Mouse (Mus musculus) hindbrain, embryonic 10.5 days (tissue): Measurements from ENCODE around the gene Dolk. TPM values are rescaled to one million over a fixed set of nuclear protein-coding genes. Genes with fewer than 3 reads are reported as not detected.
A peak's percentile ranks its signal among the peaks of the same experiment; 100 is the strongest.

Source experiments
- DNase-seq: peaks from one replicate; pipeline ENCODE4 v3.0.0-alpha.2; 2017; ENCODE audit warnings: low spot score
- H3K27ac ChIP-seq: fragments of 300-500 bp; sonication (generic); 2 replicates; pipeline ENCODE4 v1.5.1; 2016; ENCODE audit warnings: mild to moderate bottlenecking, moderate library complexity
- H3K27me3 ChIP-seq: fragments of 300-500 bp; sonication (generic); 2 replicates; pipeline ENCODE4 v1.6.1; 2016; ENCODE audit warnings: mild to moderate bottlenecking; ENCODE audit not compliant: poor library complexity, insufficient read depth, severe bottlenecking
- H3K36me3 ChIP-seq: fragments of 300-500 bp; sonication (generic); 2 replicates; pipeline ENCODE4 v1.6.1; 2016; ENCODE audit warnings: mild to moderate bottlenecking, moderate library complexity
- H3K4me1 ChIP-seq: fragments of 300-500 bp; sonication (generic); replicated peaks from 2 replicates; pipeline ENCODE4 v1.6.1; 2016; ENCODE audit warnings: mild to moderate bottlenecking
- H3K4me3 ChIP-seq: fragments of 300-500 bp; sonication (generic); 2 replicates; pipeline ENCODE4 v1.5.1; 2016; ENCODE audit warnings: mild to moderate bottlenecking, moderate library complexity
- H3K9me3 ChIP-seq: fragments of 300-500 bp; sonication (generic); 2 replicates; pipeline ENCODE4 v1.6.1; 2016; ENCODE audit warnings: mild to moderate bottlenecking, moderate library complexity
- WGBS: fragments of 180-500 bp; shearing (Covaris S2); methylation state at CpG from one replicate; pipeline ENCODE4 v1.1.7; 2016; 5-methylcytosine and 5-hydroxymethylcytosine counted together
- polyA plus RNA-seq: library from polyadenylated mRNA; unstranded; fragments of >200 nt; fragmentation: Nextera tagmentation; extraction: Ambion mirVana; gene quantifications from 2 replicates; pipeline ENCODE4 v1.2.1, GENCODE M21; 2016

Dolk gene
- polyA plus RNA-seq, 1 experiment from 2014 or later = 26.6 TPM

DNA sequence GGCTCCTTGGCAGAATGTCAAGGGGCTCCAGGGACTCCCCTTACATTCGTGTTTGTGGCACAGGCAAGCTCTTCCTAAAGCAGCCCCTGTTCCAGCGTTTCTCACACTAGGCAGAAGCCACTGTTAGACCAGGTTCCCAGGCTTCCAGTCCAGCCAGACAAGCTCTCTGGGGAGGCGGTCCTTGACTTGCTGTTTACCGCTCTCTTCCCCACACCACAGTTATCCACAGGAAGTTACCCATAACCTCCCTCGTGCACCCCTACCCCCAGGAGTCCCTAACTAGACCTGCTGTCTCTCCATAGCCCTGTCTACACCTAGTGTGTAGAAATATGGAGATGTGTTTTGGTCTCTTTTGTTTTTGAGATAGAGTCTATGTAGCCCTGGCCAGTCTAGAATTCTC, 32.3 kb downstream of the Dolk start:
- H3K36me3 ChIP-seq = peaks cover 99% of the 10 kb centered on the region
- DNase-seq = no peak
- peaks cover 6% of the 10 kb centered on the region for H3K4me1 ChIP-seq
- WGBS = 84% methylated on average over 5 of the region's 5 CpGs
- H3K27ac ChIP-seq = no peak overlapping the region
- H3K9me3 ChIP-seq = no peaks in the 10 kb centered on the region
- H3K4me3 ChIP-seq = no peak overlapping the region
- no peaks in the 10 kb centered on the region for H3K27me3 ChIP-seq

DNA sequence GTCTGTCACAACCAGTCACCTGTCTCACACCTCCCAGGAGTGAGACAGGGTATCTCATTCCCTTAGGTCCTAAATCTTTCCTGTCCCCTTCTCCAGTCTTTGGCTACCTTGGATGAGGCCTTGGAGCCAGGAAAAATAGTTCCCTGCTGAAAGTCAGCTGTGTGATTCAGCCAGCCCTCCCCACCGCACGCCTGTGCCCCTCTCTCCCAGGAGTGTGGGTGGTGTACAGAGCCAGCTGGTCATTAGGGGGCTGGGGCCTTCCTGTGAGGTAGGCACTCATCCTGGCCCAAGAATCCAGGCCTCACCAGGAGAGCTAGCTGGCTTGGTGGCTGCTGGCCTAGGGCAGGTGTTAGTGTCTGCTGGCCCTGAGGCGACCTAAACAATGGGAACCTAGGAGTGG, 33.6 kb downstream of the Dolk start:
- H3K4me1 ChIP-seq = peaks cover 6% of the 10 kb centered on the region
- no peaks in the 10 kb centered on the region for H3K27me3 ChIP-seq
- H3K4me3 ChIP-seq = no peak overlapping the region
- peaks cover 99% of the 10 kb centered on the region for H3K36me3 ChIP-seq
- no peaks in the 10 kb centered on the region for H3K9me3 ChIP-seq
- no peak overlapping the region for H3K27ac ChIP-seq
- 79% methylated on average over 3 of the region's 3 CpGs for WGBS
- DNase-seq = no peak

DNA sequence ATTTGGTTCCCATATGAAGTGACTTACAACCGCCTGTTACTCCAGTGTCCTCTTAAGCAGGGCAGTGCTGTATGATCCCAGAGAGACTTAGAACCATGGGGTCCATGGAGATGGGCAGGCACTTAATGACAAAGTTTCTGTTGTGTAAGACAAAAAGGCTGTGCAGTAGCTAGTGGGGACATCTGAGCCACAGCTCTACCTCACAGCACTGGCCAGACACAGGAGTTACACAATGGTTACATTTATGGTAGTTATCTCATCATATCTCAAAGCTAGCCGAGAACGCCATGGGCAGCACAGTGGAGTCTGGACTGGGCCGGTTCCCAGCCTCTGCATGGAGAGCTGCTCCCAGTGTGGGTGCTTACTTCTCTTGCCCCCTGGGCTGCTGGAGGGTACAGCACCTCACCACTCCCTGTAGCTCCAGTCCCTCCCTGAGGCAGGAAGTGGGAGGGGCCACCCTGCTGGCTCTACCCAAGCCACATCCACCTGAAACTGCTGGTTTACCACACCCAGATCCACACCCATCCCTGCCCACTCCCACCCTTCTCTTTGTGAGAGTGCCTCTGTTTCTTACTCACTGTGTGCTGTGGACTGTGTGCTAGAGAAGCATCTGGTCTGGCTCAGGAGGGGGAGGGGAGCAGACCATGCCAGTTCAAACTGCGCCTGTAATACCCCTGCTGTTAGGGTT, 34.6 kb downstream of the Dolk start:
- peaks cover 97% of the 10 kb centered on the region for H3K36me3 ChIP-seq
- WGBS = 89% methylated on average over 5 of the region's 5 CpGs
- peaks cover 6% of the 10 kb centered on the region for H3K4me1 ChIP-seq
- peak overlapping the region; percentile 24; the same call in 1 of the 2 replicates for H3K27ac ChIP-seq
- DNase-seq = no peak
- H3K27me3 ChIP-seq = no peaks in the 10 kb centered on the region
- no peaks in the 10 kb centered on the region for H3K9me3 ChIP-seq
- no peak overlapping the region for H3K4me3 ChIP-seq

DNA sequence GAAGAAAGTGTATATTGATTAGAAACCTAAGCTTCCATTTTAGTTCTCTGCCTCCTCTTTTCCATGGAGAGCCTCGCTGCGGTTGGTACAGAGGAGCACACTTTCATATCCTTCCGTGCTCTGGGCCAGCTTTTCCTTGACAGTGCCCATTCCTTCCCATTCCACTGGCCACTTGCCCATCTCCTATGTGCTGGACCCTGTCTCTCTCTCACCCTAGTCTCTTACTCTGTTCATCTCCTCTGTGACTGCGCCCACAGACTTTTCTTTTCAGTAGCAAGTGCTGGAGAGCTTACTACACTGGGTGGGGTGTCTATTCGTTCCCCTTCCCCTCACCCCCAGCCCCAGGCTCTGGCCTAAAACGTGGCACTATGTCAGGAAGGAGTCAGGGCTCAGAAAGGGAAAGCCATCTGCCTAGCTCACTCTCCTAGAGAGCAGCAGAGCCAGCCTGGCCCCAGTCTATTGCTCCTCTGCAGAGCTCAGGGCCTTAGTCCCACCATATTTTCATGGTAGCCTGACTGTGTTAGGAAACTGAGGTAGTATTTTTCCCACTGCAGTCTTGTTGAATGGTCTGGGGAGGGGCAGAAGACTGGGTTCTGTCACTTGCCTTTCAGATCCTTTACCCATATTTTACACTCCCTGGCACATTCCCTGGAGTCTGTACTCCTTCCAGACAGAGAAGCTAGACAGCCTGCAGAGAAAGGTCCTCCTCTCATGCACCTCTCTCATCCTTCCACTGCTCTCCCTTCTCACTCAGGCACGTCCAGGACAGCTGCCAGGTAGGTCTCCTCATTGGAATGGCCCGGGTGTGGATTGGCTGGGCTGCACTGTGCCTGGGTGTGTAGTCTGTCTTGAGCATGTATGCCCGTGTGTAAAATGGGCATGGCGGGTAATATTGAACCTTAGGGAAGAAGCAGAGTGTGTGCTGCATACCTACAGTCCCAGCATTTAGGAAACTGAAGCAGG, 35.7 kb downstream of the Dolk start:
- peaks cover 9% of the 10 kb centered on the region for H3K4me1 ChIP-seq
- H3K4me3 ChIP-seq = no peak overlapping the region
- WGBS = 89% methylated on average over 10 of the region's 10 CpGs
- H3K9me3 ChIP-seq = no peaks in the 10 kb centered on the region
- peaks cover 97% of the 10 kb centered on the region for H3K36me3 ChIP-seq
- H3K27ac ChIP-seq = no peak overlapping the region
- no peak for DNase-seq
- H3K27me3 ChIP-seq = no peaks in the 10 kb centered on the region

DNA sequence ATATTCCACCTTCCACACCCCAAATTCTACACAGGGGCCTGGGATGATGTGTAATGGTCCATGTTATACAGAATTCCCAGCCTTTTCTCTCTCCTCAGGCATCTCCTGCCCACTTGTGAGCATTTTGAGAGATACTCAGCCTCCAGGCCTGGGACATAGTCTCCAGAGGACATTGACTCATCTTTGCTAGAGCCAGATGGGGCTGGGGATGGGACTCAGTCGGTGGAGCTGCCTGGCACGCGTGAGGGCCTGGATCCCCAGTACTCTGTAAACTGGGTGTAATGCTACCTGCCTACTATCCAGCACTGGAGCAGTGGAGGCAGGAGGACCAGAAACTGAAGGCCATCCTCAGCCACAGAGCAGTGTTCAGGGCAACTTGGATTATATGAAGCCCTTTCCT, 37.0 kb downstream of the Dolk start:
- Histone ChIP-seq H3K9me3 (no peaks in the 10 kb centered on the region), H3K36me3 (peaks cover 98% of the 10 kb centered on the region), H3K27me3 (no peaks in the 10 kb centered on the region), H3K4me3 (no peak overlapping the region), H3K27ac (no peak overlapping the region), H3K4me1 (peaks cover 15% of the 10 kb centered on the region)
- no peak for DNase-seq
- 94% methylated on average over 3 of the region's 3 CpGs for WGBS

DNA sequence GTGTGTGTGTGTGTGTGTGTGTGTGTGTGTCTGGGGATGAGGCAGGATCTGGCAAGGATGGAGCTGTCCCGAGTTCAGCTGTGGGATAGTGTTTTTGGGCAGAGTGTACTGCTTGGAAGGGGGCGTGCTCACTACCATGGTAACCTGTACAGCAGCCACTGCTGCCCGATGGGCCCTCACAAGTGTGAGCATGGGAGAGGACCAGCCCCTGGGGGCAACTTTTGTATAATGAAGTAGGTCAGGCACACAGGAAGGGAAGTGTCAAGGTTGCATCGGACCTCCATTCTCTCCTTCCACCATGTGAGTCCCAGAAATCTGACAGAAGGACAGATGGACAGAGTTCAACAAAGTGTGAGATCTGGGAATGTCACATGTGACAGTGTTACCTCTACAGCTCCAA, 38.5 kb downstream of the Dolk start:
- peaks cover 98% of the 10 kb centered on the region for H3K36me3 ChIP-seq
- peaks cover 24% of the 10 kb centered on the region for H3K4me1 ChIP-seq
- H3K27ac ChIP-seq = no peak overlapping the region
- 85% methylated on average over 4 of the region's 4 CpGs for WGBS
- H3K27me3 ChIP-seq = no peaks in the 10 kb centered on the region
- DNase-seq = no peak
- no peaks in the 10 kb centered on the region for H3K9me3 ChIP-seq
- no peak overlapping the region for H3K4me3 ChIP-seq

DNA sequence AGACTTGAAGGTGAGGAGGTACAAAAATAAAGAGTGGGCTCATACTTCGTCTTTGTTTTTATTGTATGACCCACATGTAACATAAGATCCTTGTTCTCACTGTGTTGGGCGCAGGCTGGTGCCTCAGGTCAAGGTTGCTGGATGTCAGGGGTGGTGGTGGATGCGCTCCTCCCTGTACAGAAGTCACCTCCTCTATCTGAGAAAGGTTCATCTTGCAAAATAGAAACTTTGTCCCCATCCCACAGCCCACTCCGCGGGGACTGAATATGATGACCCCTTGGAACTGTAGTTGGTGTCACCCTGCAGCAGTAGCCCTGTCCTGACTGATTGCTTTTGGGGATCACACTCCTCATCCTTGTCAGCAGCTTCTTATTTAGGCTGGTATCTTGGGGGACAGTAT, 39.1 kb downstream of the Dolk start:
- Histone ChIP-seq H3K27ac (no peak overlapping the region), H3K9me3 (no peaks in the 10 kb centered on the region), H3K4me1 (peaks cover 30% of the 10 kb centered on the region), H3K36me3 (peaks cover 98% of the 10 kb centered on the region), H3K27me3 (no peaks in the 10 kb centered on the region), H3K4me3 (no peak overlapping the region)
- no peak for DNase-seq
- 91% methylated on average over 5 of the region's 5 CpGs for WGBS

DNA sequence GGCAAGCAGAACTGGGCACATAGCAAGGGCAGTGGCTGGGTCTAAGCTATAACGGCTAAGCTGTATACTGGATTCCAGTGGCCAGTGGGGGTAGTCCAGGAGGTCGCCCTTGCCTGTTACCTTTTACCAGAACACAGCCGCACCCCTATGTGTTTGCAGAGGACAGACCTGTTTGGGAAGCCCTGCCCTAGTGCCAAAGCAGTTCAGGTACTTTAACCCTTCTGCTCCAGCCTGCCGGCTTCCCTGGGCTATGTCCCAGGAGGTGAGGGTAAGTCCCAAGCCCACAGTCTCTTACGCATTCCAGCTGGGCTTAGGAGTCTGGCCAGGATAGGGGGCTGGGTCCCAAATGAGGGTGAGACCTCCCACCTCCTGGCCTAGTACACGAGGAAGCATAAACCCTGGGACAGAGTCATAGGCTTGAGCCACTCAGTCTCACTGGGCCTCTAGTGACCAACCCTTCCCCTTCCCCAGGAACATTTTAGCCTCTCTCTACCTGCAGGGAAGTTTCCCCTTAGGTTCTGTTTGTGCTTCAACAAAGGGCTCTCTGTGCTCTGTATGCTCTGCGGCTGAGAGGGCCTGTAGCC, 41.4 kb downstream of the Dolk start:
- no peaks in the 10 kb centered on the region for H3K27me3 ChIP-seq
- peaks cover 98% of the 10 kb centered on the region for H3K36me3 ChIP-seq
- H3K4me1 ChIP-seq = peaks cover 31% of the 10 kb centered on the region
- 78% methylated on average over 7 of the region's 7 CpGs for WGBS
- H3K9me3 ChIP-seq = no peaks in the 10 kb centered on the region
- DNase-seq = no peak
- H3K27ac ChIP-seq = peak overlapping the region; percentile 12; the same call in 1 of the 2 replicates
- no peak overlapping the region for H3K4me3 ChIP-seq

DNA sequence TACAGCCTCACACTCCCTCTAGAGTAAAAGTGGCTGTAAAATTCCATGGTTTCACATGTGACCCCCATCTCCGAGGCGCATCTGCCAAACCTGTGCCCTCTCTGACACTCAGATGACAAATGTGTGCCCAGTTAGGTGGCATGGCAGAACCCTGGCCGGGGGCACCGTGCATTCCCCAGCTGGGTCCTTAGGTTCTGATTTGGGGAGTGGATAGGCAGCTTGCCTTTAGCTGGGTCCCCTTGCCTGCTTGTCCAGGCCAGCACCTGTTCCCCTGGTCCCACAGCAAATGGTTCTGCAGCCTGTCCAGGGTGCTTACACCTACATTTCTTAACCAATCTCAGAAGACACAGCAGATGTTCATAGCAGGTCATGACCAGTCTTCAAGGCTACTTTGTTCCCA, 42.7 kb downstream of the Dolk start:
- Histone ChIP-seq H3K4me3 (no peak overlapping the region), H3K27me3 (no peaks in the 10 kb centered on the region), H3K36me3 (peaks cover 94% of the 10 kb centered on the region), H3K4me1 (peaks cover 44% of the 10 kb centered on the region), H3K27ac (no peak overlapping the region), H3K9me3 (no peaks in the 10 kb centered on the region)
- 94% methylated on average over 4 of the region's 4 CpGs for WGBS
- no peak for DNase-seq

DNA sequence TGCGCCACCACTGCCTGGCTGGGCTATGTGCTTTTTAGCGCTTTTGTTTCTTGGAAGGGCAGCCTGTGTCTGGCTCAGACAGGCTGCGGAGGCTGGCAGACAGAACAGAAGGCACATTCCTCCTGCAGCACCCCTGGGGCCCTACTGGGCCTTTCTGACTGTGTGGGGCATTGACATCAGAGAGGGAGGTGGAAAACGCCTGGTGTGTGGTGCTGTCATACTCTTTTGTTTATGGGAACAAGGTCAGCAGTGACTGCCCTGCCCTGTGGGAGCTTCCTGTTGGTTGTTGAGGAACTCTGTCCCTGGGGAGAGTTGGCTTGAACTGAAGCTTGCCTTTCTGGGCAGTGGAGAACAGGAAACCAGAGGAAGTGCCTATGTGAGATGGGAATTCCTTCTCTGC, 43.6 kb downstream of the Dolk start:
- 34% methylated on average over 4 of the region's 4 CpGs for WGBS
- Histone ChIP-seq H3K4me3 (no peak overlapping the region; the same call in 1 of the 2 replicates), H3K4me1 (peaks cover 50% of the 10 kb centered on the region), H3K27me3 (no peaks in the 10 kb centered on the region), H3K27ac (no peak overlapping the region), H3K9me3 (no peaks in the 10 kb centered on the region), H3K36me3 (peaks cover 85% of the 10 kb centered on the region)
- peak; percentile 42 for DNase-seq

DNA sequence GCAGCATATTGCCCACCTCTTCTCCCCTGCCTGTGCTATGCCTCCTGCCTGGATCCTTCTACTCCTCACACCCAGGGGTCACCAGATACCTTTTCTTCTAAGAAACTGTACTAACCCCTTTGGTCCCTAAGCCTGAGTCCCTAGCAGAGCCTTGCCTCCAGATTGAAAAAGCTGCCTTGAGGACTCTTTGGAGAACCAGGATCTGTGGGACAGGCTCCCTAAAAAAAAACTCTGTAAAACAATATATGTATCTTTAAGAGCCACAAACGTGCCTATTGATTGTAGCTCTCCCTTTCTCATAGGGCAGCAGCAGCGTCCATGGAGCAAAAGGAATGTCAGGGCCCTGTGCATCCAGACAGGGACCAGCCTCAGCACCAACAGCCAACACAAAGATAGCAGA, 45.9 kb downstream of the Dolk start, which contains the start of gene Gm28035:
Gene Gm28035 (plus strand): TSS at position 301 of the 400 bp plus-strand sequence.
- Histone ChIP-seq H3K4me3 (peak within 1 kb of the TSS; percentile 89), H3K27ac (0 out of 2 replicates have a peak within 1 kb of the TSS, but pooled peaks have one; percentile 6)
- WGBS = 77% methylated on average over 2 of the region's 2 CpGs

DNA sequence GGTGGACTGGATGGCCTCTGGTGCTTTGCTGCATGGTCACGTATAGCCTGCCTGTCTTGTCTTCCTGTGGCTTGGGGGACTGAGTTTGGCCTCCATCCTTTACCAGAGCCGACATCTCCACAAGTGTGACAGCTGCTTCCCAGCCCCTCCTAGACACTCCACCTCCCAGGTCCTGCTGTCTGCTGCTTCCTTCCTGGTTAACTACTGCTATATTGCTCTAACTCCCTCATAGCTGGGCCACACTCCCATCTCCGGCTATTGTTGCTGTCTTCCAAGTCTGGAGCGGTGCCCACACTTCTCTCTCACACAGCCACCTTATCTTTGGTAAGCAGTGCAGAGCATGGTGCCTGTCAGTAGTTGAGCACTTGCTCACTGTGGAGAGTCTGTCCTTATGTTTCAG, 46.4 kb downstream of the Dolk start:
- Histone ChIP-seq H3K9me3 (no peaks in the 10 kb centered on the region), H3K27ac (0 out of 2 replicates have a peak overlapping the region, but pooled peaks have one; percentile 6), H3K27me3 (no peaks in the 10 kb centered on the region), H3K4me3 (peak overlapping the region; percentile 89; the same call in 1 of the 2 replicates), H3K4me1 (peaks cover 56% of the 10 kb centered on the region), H3K36me3 (peaks cover 59% of the 10 kb centered on the region)
- DNase-seq = no peak
- WGBS = 88% methylated on average over 4 of the region's 4 CpGs

More for the DNA sequence above, 45.9 kb downstream of the Dolk start, which contains the start of gene Gm28035:
- DNase-seq = no peak
- peaks cover 64% of the 10 kb centered on the region for H3K36me3 ChIP-seq
- H3K4me1 ChIP-seq = peaks cover 58% of the 10 kb centered on the region
- H3K27me3 ChIP-seq = no peaks in the 10 kb centered on the region
- H3K9me3 ChIP-seq = no peaks in the 10 kb centered on the region
